Mouse (Mus musculus) neural tube, embryonic 15.5 days (tissue): Measurements from ENCODE around the gene Nfat5. TPM values are rescaled to one million over a fixed set of nuclear protein-coding genes. Genes with fewer than 3 reads are reported as not detected.

ENCODE experiments used
- ATAC-seq: fragments of 200-750 bp; cut with Nextera tagmentation; 2 replicates; pipeline ENCODE4 v1.8.0; 2017; ENCODE audit warnings: mild to moderate bottlenecking, moderate TSS enrichment, moderate library complexity; ENCODE audit not compliant: low FRiP score
- H3K27ac ChIP-seq: fragments of 300-500 bp; sonication (generic); replicated peaks from 2 replicates; pipeline ENCODE4 v1.5.1; 2015; ENCODE audit warnings: mild to moderate bottlenecking, inconsistent platforms
- H3K27me3 ChIP-seq: fragments of 300-500 bp; sonication (generic); replicated peaks from 2 replicates; pipeline ENCODE4 v1.6.1; 2015; ENCODE audit warnings: inconsistent platforms
- H3K36me3 ChIP-seq: fragments of 300-500 bp; sonication (generic); 2 replicates; pipeline ENCODE4 v1.6.1; 2015; ENCODE audit warnings: inconsistent platforms
- H3K4me1 ChIP-seq: fragments of 300-500 bp; sonication (generic); 2 replicates; pipeline ENCODE4 v1.6.1; 2015; ENCODE audit warnings: inconsistent platforms
- H3K4me2 ChIP-seq: fragments of 300-500 bp; sonication (generic); 2 replicates; pipeline ENCODE4 v1.6.1; 2015; ENCODE audit warnings: inconsistent platforms, mild to moderate bottlenecking, moderate library complexity
- H3K4me3 ChIP-seq: fragments of 300-500 bp; sonication (generic); replicated peaks from 2 replicates; pipeline ENCODE4 v1.5.1; 2015; ENCODE audit warnings: mild to moderate bottlenecking, inconsistent platforms
- H3K9ac ChIP-seq: fragments of 300-500 bp; sonication (generic); replicated peaks from 2 replicates; pipeline ENCODE4 v1.6.1; 2015; ENCODE audit warnings: mild to moderate bottlenecking, inconsistent platforms
- H3K9me3 ChIP-seq: fragments of 300-500 bp; sonication (generic); replicated peaks from 2 replicates; pipeline ENCODE4 v1.6.1; 2016; ENCODE audit warnings: inconsistent platforms
- WGBS: fragments of 180-500 bp; shearing (Covaris S2); methylation state at CpG from one replicate; pipeline ENCODE4 v1.1.7; 2015; ENCODE audit warnings: mixed read lengths; 5-methylcytosine and 5-hydroxymethylcytosine counted together
- polyA plus RNA-seq: library from polyadenylated mRNA; unstranded; fragments of >200 nt; fragmentation: Nextera tagmentation; extraction: Ambion mirVana; gene quantifications from 2 replicates; pipeline ENCODE4 v1.2.1, GENCODE M21; 2015

The Nfat5 gene
- 11.3 and 11.4 TPM in 2 replicates for polyA plus RNA-seq

GRCm38 (mm10) chr8:107292928-107293601 lies at the start of gene Nfat5:
Nfat5 (plus strand) TSS chr8:107293470.
- Histone ChIP-seq H3K27ac (peak within 1 kb of the TSS; percentile 97), H3K4me1 (peaks cover 20% of the 10 kb centered on the region), H3K4me2 (peak within 1 kb of the TSS; percentile 63), H3K9me3 (no peaks in the 10 kb centered on the region), H3K4me3 (peak within 1 kb of the TSS; percentile 95), H3K9ac (peak within 1 kb of the TSS; percentile 74), H3K27me3 (no peaks in the 10 kb centered on the region), H3K36me3 (no peaks in the 10 kb centered on the region)
- under 1% methylated on average over 43 of the region's 49 CpGs for WGBS
- ATAC-seq = peak; percentile 91

- 79% methylated on average over 8 of the region's 8 CpGs for WGBS
- Histone ChIP-seq H3K27me3 (no peaks in the 10 kb centered on the region), H3K9ac (no peak overlapping the region), H3K9me3 (no peaks in the 10 kb centered on the region), H3K36me3 (no peaks in the 10 kb centered on the region), H3K4me2 (no peak overlapping the region), H3K27ac (no peak overlapping the region), H3K4me3 (no peak overlapping the region), H3K4me1 (no peaks in the 10 kb centered on the region)
- ATAC-seq = no peak
These were observed 49.1 kb upstream of the Nfat5 start for GRCm38 (mm10) chr8:107244218-107244617.

GRCm38 (mm10) chr8:107248456-107248855 lies 44.8 kb upstream of the Nfat5 start:
- H3K4me3 ChIP-seq = no peak overlapping the region
- ATAC-seq = no peak
- no peaks in the 10 kb centered on the region for H3K4me1 ChIP-seq

GRCm38 (mm10) chr8:107251481-107252104 lies 41.7 kb upstream of the Nfat5 start:
- no peaks in the 10 kb centered on the region for H3K27me3 ChIP-seq
- no peaks in the 10 kb centered on the region for H3K9me3 ChIP-seq
- H3K9ac ChIP-seq = no peak overlapping the region
- no peak for ATAC-seq
- H3K36me3 ChIP-seq = no peaks in the 10 kb centered on the region
- WGBS = 93% methylated on average over 5 of the region's 5 CpGs
- no peak overlapping the region for H3K4me2 ChIP-seq
- H3K4me3 ChIP-seq = no peak overlapping the region
- no peaks in the 10 kb centered on the region for H3K4me1 ChIP-seq
- H3K27ac ChIP-seq = no peak overlapping the region

More at GRCm38 (mm10) chr8:107248456-107248855, 44.8 kb upstream of the Nfat5 start:
- H3K9ac ChIP-seq = no peak overlapping the region
- H3K27ac ChIP-seq = no peak overlapping the region
- H3K36me3 ChIP-seq = no peaks in the 10 kb centered on the region
- WGBS = 87% methylated on average over 6 of the region's 6 CpGs
- H3K27me3 ChIP-seq = no peaks in the 10 kb centered on the region
- no peaks in the 10 kb centered on the region for H3K9me3 ChIP-seq
- no peak overlapping the region for H3K4me2 ChIP-seq

GRCm38 (mm10) chr8:107253121-107253520 lies 40.1 kb upstream of the Nfat5 start:
- Histone ChIP-seq H3K4me2 (no peak overlapping the region), H3K4me1 (no peaks in the 10 kb centered on the region), H3K4me3 (no peak overlapping the region), H3K27ac (no peak overlapping the region), H3K9ac (no peak overlapping the region), H3K36me3 (no peaks in the 10 kb centered on the region), H3K27me3 (no peaks in the 10 kb centered on the region), H3K9me3 (no peaks in the 10 kb centered on the region)
- 84% methylated on average over 6 of the region's 6 CpGs for WGBS
- ATAC-seq = no peak

- no peaks in the 10 kb centered on the region for H3K4me1 ChIP-seq
- H3K27me3 ChIP-seq = no peaks in the 10 kb centered on the region
- no peak for ATAC-seq
These were observed 38.9 kb upstream of the Nfat5 start for GRCm38 (mm10) chr8:107254403-107254802.

GRCm38 (mm10) chr8:107254951-107255457 lies 38.3 kb upstream of the Nfat5 start:
- Histone ChIP-seq H3K27me3 (no peaks in the 10 kb centered on the region), H3K27ac (no peak overlapping the region), H3K9me3 (no peaks in the 10 kb centered on the region), H3K4me2 (no peak overlapping the region), H3K4me1 (no peaks in the 10 kb centered on the region), H3K36me3 (no peaks in the 10 kb centered on the region), H3K4me3 (no peak overlapping the region), H3K9ac (no peak overlapping the region)
- 87% methylated on average over 11 of the region's 11 CpGs for WGBS
- no peak for ATAC-seq

More at GRCm38 (mm10) chr8:107254403-107254802, 38.9 kb upstream of the Nfat5 start:
- no peak overlapping the region for H3K9ac ChIP-seq
- no peak overlapping the region for H3K27ac ChIP-seq
- H3K4me3 ChIP-seq = no peak overlapping the region
- 72% methylated on average over 3 of the region's 3 CpGs for WGBS
- H3K4me2 ChIP-seq = no peak overlapping the region
- no peaks in the 10 kb centered on the region for H3K9me3 ChIP-seq
- H3K36me3 ChIP-seq = no peaks in the 10 kb centered on the region

- ATAC-seq = no peak
- Histone ChIP-seq H3K4me2 (no peak overlapping the region), H3K36me3 (no peaks in the 10 kb centered on the region), H3K27me3 (no peaks in the 10 kb centered on the region), H3K4me3 (no peak overlapping the region), H3K4me1 (no peaks in the 10 kb centered on the region), H3K9ac (no peak overlapping the region), H3K27ac (no peak overlapping the region), H3K9me3 (no peaks in the 10 kb centered on the region)
- 82% methylated on average over 5 of the region's 5 CpGs for WGBS
These were observed 36.0 kb upstream of the Nfat5 start for GRCm38 (mm10) chr8:107257223-107257622.

- H3K27ac ChIP-seq = no peak overlapping the region
- H3K9me3 ChIP-seq = no peaks in the 10 kb centered on the region
- H3K4me3 ChIP-seq = no peak overlapping the region
- H3K4me2 ChIP-seq = no peak overlapping the region
- H3K9ac ChIP-seq = no peak overlapping the region
- no peaks in the 10 kb centered on the region for H3K4me1 ChIP-seq
- WGBS = 91% methylated on average over 6 of the region's 6 CpGs
- ATAC-seq = no peak
- H3K36me3 ChIP-seq = no peaks in the 10 kb centered on the region
- no peaks in the 10 kb centered on the region for H3K27me3 ChIP-seq
These were observed 33.1 kb upstream of the Nfat5 start for GRCm38 (mm10) chr8:107260120-107260519.

GRCm38 (mm10) chr8:107261172-107261571 lies 32.1 kb upstream of the Nfat5 start:
- 91% methylated on average over 4 of the region's 4 CpGs for WGBS
- no peaks in the 10 kb centered on the region for H3K36me3 ChIP-seq
- H3K9me3 ChIP-seq = no peaks in the 10 kb centered on the region
- H3K27me3 ChIP-seq = no peaks in the 10 kb centered on the region
- no peak overlapping the region for H3K27ac ChIP-seq
- no peak overlapping the region for H3K4me2 ChIP-seq
- no peaks in the 10 kb centered on the region for H3K4me1 ChIP-seq
- ATAC-seq = no peak
- no peak overlapping the region for H3K4me3 ChIP-seq
- no peak overlapping the region for H3K9ac ChIP-seq

- Histone ChIP-seq H3K36me3 (no peaks in the 10 kb centered on the region), H3K4me1 (no peaks in the 10 kb centered on the region), H3K9ac (no peak overlapping the region), H3K9me3 (no peaks in the 10 kb centered on the region), H3K27ac (no peak overlapping the region), H3K27me3 (no peaks in the 10 kb centered on the region), H3K4me2 (no peak overlapping the region), H3K4me3 (no peak overlapping the region)
- no peak for ATAC-seq
- 77% methylated on average over 8 of the region's 8 CpGs for WGBS
These were observed 31.1 kb upstream of the Nfat5 start for GRCm38 (mm10) chr8:107262046-107262705.

- H3K4me1 ChIP-seq = no peaks in the 10 kb centered on the region
- H3K27me3 ChIP-seq = no peaks in the 10 kb centered on the region
- 79% methylated on average over 10 of the region's 10 CpGs for WGBS
- H3K27ac ChIP-seq = no peak overlapping the region
- no peak overlapping the region for H3K4me2 ChIP-seq
- ATAC-seq = no peak
- no peak overlapping the region for H3K4me3 ChIP-seq
- no peak overlapping the region for H3K9ac ChIP-seq
- H3K36me3 ChIP-seq = no peaks in the 10 kb centered on the region
- no peaks in the 10 kb centered on the region for H3K9me3 ChIP-seq
These were observed 27.5 kb upstream of the Nfat5 start for GRCm38 (mm10) chr8:107265811-107266210.
